Mouse (Mus musculus) hindbrain, postnatal 0 days (tissue): ENCODE data around the gene Pde12. TPM values are rescaled to one million over a fixed set of nuclear protein-coding genes. Genes with fewer than 3 reads are reported as not detected.
"Not testable (repeated sequence)": the region's sequence is repeated elsewhere in the genome, so short reads cannot be mapped to it uniquely, and the experiment has no call there.

Experiments
- ATAC-seq: fragments of 200-750 bp; cut with Nextera tagmentation; 2 replicates; pipeline ENCODE4 v1.8.0; 2017; ENCODE audit warnings: mild to moderate bottlenecking, moderate TSS enrichment, moderate library complexity
- DNase-seq: peaks from one replicate; pipeline ENCODE4 v3.0.0-alpha.2; 2015; ENCODE audit warnings: low spot score
- H3K27ac ChIP-seq: fragments of 300-500 bp; sonication (generic); 2 replicates; pipeline ENCODE4 v1.5.1; 2014; ENCODE audit warnings: mild to moderate bottlenecking
- H3K27me3 ChIP-seq: fragments of 300-500 bp; sonication (generic); 2 replicates; pipeline ENCODE4 v1.6.1; 2014; ENCODE audit warnings: low read length, mixed read lengths; ENCODE audit not compliant: insufficient read depth
- H3K36me3 ChIP-seq: fragments of 300-500 bp; sonication (generic); 2 replicates; pipeline ENCODE4 v1.6.1; 2014; ENCODE audit warnings: low read length, mixed read lengths; ENCODE audit not compliant: insufficient read depth
- H3K4me1 ChIP-seq: fragments of 300-500 bp; sonication (generic); 2 replicates; pipeline ENCODE4 v1.6.1; 2014; ENCODE audit warnings: antibody characterized with exemption, low read length, mixed read lengths; ENCODE audit not compliant: insufficient read depth
- H3K4me2 ChIP-seq: fragments of 300-500 bp; sonication (generic); 2 replicates; pipeline ENCODE4 v1.6.1; 2014; ENCODE audit warnings: low read depth, mild to moderate bottlenecking, low read length, moderate library complexity, mixed read lengths
- H3K4me3 ChIP-seq: fragments of 300-500 bp; sonication (generic); 2 replicates; pipeline ENCODE4 v1.5.1; 2014; ENCODE audit warnings: low read length
- H3K9ac ChIP-seq: fragments of 300-500 bp; sonication (generic); replicated peaks from 2 replicates; pipeline ENCODE4 v1.6.1; 2014; ENCODE audit warnings: mild to moderate bottlenecking, low read length, moderate library complexity, mixed read lengths
- H3K9me3 ChIP-seq: fragments of 300-500 bp; sonication (generic); 2 replicates; pipeline ENCODE4 v1.6.1; 2016; ENCODE audit warnings: low read length, mixed read lengths
- CTCF ChIP-seq: IDR thresholded peaks from 2 replicates; pipeline ENCODE4 v1.5.1; 2016; ENCODE audit warnings: antibody characterized with exemption, control low read depth, low read depth
- WGBS: fragments of 180-500 bp; shearing (Covaris S2); extraction: QIAGEN DNeasy Blood & Tissue Kit; methylation state at CpG from one replicate; pipeline ENCODE4 v1.1.7; 2014; 5-methylcytosine and 5-hydroxymethylcytosine counted together
- polyA plus RNA-seq: library from polyadenylated mRNA; unstranded; fragments of >200 nt; fragmentation: Nextera tagmentation; extraction: Ambion mirVana; gene quantifications from 2 replicates; pipeline ENCODE4 v1.2.1, GENCODE M21; 2015
- total RNA-seq: library from RNA; depleted of rRNA; stranded (reverse); fragments of >200 nt; gene quantifications from 2 replicates; pipeline ENCODE4 v1.2.3, GENCODE M21; 2014; rRNA removed

Gene Pde12
- 14.1 and 15.2 TPM in 2 replicates for total RNA-seq
- 9.5 TPM in 2 replicates for polyA plus RNA-seq

DNA sequence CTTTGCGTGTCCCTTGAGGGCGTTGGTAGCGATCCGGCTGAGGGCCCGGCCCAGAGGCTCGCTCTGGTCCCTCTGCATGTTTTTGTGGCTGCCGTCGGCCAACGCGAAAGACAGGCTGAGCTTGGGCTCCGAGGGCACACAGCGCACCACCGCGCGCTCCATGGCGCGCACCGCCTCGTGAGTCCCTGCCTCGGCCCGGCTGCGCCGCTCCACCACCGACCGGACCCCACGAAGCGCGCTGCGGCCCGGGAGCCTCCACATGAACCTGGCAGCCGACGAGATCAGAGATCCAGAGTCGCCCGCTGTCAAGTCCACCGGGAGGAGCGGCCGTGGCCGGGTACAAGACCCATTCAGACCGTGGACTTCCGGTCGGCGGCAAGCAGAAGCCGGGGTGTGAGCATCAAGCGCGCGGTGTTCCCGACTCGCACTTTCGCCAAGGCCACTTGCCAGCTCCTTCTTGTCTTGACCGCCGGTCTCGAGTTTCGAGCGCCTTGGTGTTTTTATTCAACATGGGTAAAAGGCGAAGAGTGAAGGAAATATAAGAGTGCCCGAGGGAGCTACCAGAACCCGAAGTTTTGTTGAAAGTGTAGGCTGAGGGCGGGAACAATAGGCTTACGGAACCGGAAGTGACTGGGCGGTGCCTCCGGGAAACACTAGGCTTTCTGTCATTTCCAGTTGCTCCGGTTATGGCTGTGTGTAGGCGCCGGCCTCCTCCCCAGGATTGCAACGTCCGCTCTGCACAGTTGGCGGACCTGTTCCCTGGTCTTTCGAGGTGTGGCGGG is at the start of gene Pde12:
Gene Pde12, minus strand, starts transcription at position 592 of the 782 bp plus-strand sequence.
- H3K9ac ChIP-seq: peak within 1 kb of the TSS; percentile 69
- peak within 1 kb of the TSS; percentile 95 for H3K4me3 ChIP-seq
- TF ChIP-seq CTCF: no peak; the same call in 1 of the 2 replicates
- H3K4me2 ChIP-seq: peak within 1 kb of the TSS; percentile 98
- H3K27me3 ChIP-seq: no peaks in the 10 kb centered on the region
- H3K36me3 ChIP-seq: peaks cover 9% of the 10 kb centered on the region
- peaks cover 20% of the 10 kb centered on the region for H3K4me1 ChIP-seq
- peak; percentile 94 for DNase-seq
- peak within 1 kb of the TSS; percentile 91 for H3K27ac ChIP-seq
- peak; percentile 96 for ATAC-seq
- WGBS: under 1% methylated on average over 70 of the region's 70 CpGs
- no peaks in the 10 kb centered on the region for H3K9me3 ChIP-seq

DNA sequence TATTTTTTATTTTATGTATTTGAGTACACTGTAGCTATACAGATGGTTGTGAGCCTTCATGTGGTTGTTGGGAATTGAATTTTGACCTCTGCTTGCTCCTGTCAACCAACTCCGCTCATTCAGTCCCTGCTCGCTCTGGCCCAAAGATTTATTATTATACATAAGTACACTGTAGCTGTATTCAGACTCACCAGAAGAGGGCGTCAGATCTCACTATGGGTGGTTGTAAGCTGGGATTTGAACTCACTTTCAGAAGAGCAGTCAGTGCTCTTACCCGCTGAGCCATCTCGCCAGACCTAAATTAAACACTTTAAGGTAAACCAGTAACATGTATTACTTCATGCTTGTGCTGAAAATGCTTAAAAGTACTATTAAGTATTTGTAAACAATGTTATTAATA is 35.6 kb upstream of the Pde12 start:
- ATAC-seq: not testable (repeated sequence)
- WGBS: 85% methylated on average over 5 of the region's 5 CpGs

DNA sequence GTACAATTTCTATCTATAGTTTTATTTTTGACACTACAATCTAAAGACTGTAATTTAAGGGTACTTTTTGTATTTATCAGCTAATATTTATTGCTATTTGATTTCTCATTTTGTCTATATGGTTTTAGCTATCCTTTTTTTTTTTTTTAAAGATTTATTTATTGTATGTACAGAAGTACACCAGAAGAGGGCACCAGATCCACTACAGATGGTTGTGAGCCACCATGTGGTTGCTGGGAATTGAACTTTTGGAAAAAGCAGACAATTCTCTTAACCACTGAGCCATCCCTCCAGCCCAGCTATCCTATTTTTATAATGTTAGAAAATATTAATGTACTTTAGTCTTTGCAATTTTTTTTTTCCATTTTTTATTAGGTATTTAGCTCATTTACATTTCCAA is 28.2 kb upstream of the Pde12 start:
- Histone ChIP-seq H3K9me3 (no peaks in the 10 kb centered on the region), H3K4me1 (no peaks in the 10 kb centered on the region), H3K27me3 (no peaks in the 10 kb centered on the region), H3K27ac (no peak overlapping the region), H3K9ac (no peak overlapping the region), H3K4me3 (no peak overlapping the region), H3K4me2 (no peak overlapping the region), H3K36me3 (no peaks in the 10 kb centered on the region)
- ATAC-seq (no peak), DNase-seq (peak; percentile 58)
- peak; percentile 57 for TF ChIP-seq CTCF

More for the DNA sequence above, 35.6 kb upstream of the Pde12 start:
- not testable (repeated sequence) for H3K4me1 ChIP-seq, H3K36me3 ChIP-seq, H3K27ac ChIP-seq, H3K4me2 ChIP-seq, H3K9ac ChIP-seq, DNase-seq, H3K27me3 ChIP-seq, H3K9me3 ChIP-seq, H3K4me3 ChIP-seq

GRCm38 (mm10) chr14:26692974-26693373 is 23.3 kb upstream of the Pde12 start, which contains the start of gene Dnah12:
Gene Dnah12, plus strand, starts transcription at chr14:26693274.
- DNase-seq (no peak), ATAC-seq (no peak)
- Histone ChIP-seq H3K4me2 (no peak within 1 kb of the TSS), H3K4me3 (no peak within 1 kb of the TSS), H3K9ac (no peak within 1 kb of the TSS), H3K36me3 (no peaks in the 10 kb centered on the region), H3K9me3 (no peaks in the 10 kb centered on the region), H3K4me1 (no peaks in the 10 kb centered on the region), H3K27ac (no peak within 1 kb of the TSS), H3K27me3 (no peaks in the 10 kb centered on the region)
- WGBS: 94% methylated on average over 3 of the region's 3 CpGs
- no peak for TF ChIP-seq CTCF

GRCm38 (mm10) chr14:26691363-26691762 is 21.7 kb upstream of the Pde12 start:
- 44% methylated on average over 2 of the region's 2 CpGs for WGBS
- no peak for TF ChIP-seq CTCF
- H3K4me1 ChIP-seq: no peaks in the 10 kb centered on the region
- H3K36me3 ChIP-seq: no peaks in the 10 kb centered on the region
- H3K27ac ChIP-seq: no peak overlapping the region
- ATAC-seq (no peak), DNase-seq (peak; percentile 8)
- no peak overlapping the region for H3K4me3 ChIP-seq
- H3K4me2 ChIP-seq: no peak overlapping the region
- H3K9me3 ChIP-seq: no peaks in the 10 kb centered on the region
- H3K27me3 ChIP-seq: no peaks in the 10 kb centered on the region
- no peak overlapping the region for H3K9ac ChIP-seq

GRCm38 (mm10) chr14:26690727-26691126 is 21.0 kb upstream of the Pde12 start:
- H3K27me3 ChIP-seq: no peaks in the 10 kb centered on the region
- DNase-seq (no peak), ATAC-seq (no peak)
- no peak for TF ChIP-seq CTCF
- H3K9ac ChIP-seq: no peak overlapping the region
- H3K4me1 ChIP-seq: no peaks in the 10 kb centered on the region
- no peaks in the 10 kb centered on the region for H3K36me3 ChIP-seq
- no peak overlapping the region for H3K4me2 ChIP-seq
- H3K4me3 ChIP-seq: no peak overlapping the region
- no peak overlapping the region for H3K27ac ChIP-seq
- H3K9me3 ChIP-seq: no peaks in the 10 kb centered on the region
- 55% methylated on average over 2 of the region's 2 CpGs for WGBS

- no peak for TF ChIP-seq CTCF
- Histone ChIP-seq H3K27ac (no peak overlapping the region), H3K4me3 (no peak overlapping the region), H3K4me1 (no peaks in the 10 kb centered on the region), H3K27me3 (no peaks in the 10 kb centered on the region), H3K9me3 (no peaks in the 10 kb centered on the region), H3K9ac (no peak overlapping the region), H3K4me2 (no peak overlapping the region), H3K36me3 (no peaks in the 10 kb centered on the region)
- 79% methylated on average over 5 of the region's 5 CpGs for WGBS
- DNase-seq (no peak), ATAC-seq (no peak)
These were observed 6.1 kb upstream of the Pde12 start for GRCm38 (mm10) chr14:26675791-26676190.
